Mouse (Mus musculus): Measurements from ENCODE around the gene 2310034G01Rik. TPM values are rescaled to one million over a fixed set of nuclear protein-coding genes. Genes with fewer than 3 reads are reported as not detected.

2310034G01Rik gene
- polyA plus RNA-seq, 1 experiment from 2014 or later: 1.3 TPM

DNA sequence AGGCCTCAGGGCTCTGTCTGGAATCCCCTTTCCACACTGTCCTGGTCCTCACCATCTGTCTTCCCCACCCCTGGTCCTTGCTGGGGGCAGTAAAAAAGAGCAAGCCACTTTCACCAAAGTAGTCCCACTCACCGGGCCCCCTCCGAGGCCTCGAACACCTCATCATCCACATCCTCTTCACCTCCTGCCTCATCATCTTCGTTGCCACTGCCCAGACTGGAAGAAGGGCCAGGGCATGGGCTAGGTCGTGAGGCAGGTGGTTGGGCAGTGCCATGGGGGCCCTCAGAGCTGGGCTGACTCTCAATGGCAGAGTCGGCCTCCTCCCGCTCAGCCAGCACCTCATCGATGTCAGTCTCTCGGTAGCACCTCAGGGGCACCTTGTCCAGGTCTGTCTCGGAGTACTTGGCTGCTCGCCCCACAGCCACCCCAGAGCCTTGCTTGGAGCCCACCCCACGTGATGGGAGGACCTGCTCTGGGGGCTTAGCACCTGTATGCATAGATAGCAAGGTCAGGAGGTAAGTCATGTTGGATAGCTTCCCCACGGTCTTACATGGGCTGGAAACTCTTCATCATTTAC lies 27.0 kb downstream of the 2310034G01Rik start:
- no peak for TF ChIP-seq CTCF (IDR thresholded peaks at IDR 0.05; ENCODE audit: low read depth)
- no peak for ATAC-seq
- no peak overlapping the region for H3K9ac ChIP-seq (ENCODE audit: low read depth, low read length)
- no peak overlapping the region for H3K4me2 ChIP-seq (replicated peaks; ENCODE audit: low read depth)
- no peak overlapping the region for H3K4me3 ChIP-seq (ENCODE audit: low read depth, low read length)
- no peaks in the 10 kb centered on the region for H3K36me3 ChIP-seq (ENCODE audit: control insufficient read depth, insufficient read depth)
- peaks cover 67% of the 10 kb centered on the region for H3K27me3 ChIP-seq (replicated peaks; ENCODE audit: control insufficient read depth, insufficient read depth, low read length)
- no peak overlapping the region for H3K27ac ChIP-seq (ENCODE audit: low read depth, low read length)
- WGBS: 77% methylated on average over 13 of the region's 13 CpGs
- no peaks in the 10 kb centered on the region for H3K9me3 ChIP-seq (ENCODE audit: control insufficient read depth)
- H3K4me1 ChIP-seq (replicated peaks; ENCODE audit: control insufficient read depth, insufficient read depth, low read length): peaks cover 8% of the 10 kb centered on the region; the same call in 1 of the 2 replicates

DNA sequence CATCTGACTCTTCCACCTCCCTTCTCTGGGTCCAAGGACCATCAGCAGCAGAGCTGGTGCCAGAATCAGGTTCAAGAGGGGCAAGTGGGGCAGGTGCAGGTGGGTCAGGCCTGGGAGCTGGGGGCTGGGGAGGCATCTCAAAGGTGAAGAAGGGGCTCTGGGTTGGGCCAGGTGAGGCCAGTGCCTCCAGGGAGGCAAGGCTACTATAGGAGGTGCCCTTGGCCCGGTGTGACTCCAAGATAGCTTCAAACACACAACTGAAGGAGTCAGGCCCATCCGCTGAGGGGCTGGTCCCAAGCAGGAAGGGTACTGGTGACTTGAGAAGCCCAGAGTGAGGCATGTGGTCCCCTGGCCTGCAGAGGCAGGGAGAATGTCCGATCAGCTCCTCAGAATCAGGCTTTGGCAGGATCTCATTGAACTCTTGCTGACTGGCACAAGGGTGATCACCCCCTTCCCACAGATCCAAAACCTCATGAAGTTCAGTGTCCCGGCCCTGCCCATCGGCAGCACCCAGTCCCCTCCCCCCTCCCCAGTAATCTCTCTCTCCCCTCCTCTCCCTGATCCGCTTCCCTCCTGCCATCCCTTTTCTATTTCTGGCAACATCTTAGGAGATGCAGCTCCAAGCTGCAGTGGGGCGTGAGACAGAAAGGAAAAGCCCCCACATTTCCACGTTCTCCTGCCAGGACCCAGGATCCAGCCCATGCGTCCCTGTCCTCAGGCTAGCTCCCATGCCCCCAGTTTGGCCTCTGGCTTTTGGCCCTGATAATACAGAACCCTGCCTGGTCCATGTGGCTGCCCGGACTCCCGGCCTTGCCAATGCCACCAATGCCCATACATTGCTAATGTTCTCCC lies 27.7 kb downstream of the 2310034G01Rik start:
- H3K36me3 ChIP-seq (ENCODE audit: control insufficient read depth, insufficient read depth): no peaks in the 10 kb centered on the region
- H3K4me1 ChIP-seq (replicated peaks; ENCODE audit: control insufficient read depth, insufficient read depth, low read length): 0 out of 2 replicates have a peak, but pooled peaks cover 3% of the 10 kb centered on the region
- no peaks in the 10 kb centered on the region for H3K9me3 ChIP-seq (ENCODE audit: control insufficient read depth)
- no peak overlapping the region for H3K9ac ChIP-seq (ENCODE audit: low read depth, low read length)
- WGBS: 58% methylated on average over 11 of the region's 11 CpGs
- H3K4me3 ChIP-seq (ENCODE audit: low read depth, low read length): no peak overlapping the region
- H3K27ac ChIP-seq (ENCODE audit: low read depth, low read length): no peak overlapping the region
- ATAC-seq: no peak
- TF ChIP-seq CTCF (IDR thresholded peaks at IDR 0.05; ENCODE audit: low read depth): no peak
- no peak overlapping the region for H3K4me2 ChIP-seq (replicated peaks; ENCODE audit: low read depth)
- peaks cover 73% of the 10 kb centered on the region for H3K27me3 ChIP-seq (replicated peaks; ENCODE audit: control insufficient read depth, insufficient read depth, low read length)

DNA sequence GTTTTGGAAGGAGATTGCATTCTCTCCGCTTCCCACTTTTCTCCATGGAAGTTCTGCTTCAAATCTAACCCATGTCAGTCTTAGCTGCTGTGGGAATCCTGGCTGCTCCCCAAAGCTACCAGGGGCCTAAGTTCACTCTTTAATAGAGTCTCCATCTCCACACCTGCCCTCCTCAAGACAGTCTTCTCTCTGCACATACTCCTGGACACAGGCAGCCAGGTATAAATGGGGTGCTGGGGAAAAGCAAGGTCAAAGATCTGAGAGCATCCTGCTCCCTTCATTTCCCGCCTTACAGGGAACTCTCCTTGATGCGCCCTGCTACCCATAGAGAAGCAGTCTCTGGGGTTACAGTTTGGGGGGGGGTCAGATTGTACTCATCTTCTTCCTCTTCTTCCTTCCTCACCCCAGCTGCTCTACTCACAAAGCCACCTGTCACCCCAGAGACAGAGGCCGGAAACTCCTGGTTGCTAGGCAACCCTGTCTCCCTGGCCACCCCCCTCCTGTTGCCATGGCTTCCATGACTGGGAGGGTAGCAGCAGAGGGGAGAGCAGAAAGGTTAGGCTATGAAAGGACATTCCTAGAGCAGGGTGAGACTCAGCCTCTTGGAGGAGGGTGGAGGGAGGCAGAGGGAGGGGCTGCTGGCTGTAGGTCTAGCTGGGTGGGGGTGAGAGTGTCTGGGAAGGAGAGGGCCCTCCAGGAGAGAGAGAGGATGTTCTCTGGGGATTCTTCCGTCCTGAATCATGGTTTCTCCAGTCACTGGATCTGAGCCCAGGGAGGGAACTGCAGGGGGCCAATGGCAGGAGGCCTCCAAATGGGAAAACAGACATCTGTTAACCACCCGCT lies 28.8 kb downstream of the 2310034G01Rik start:
- Histone ChIP-seq H3K9me3 (ENCODE audit: control insufficient read depth) (no peaks in the 10 kb centered on the region), H3K4me3 (ENCODE audit: low read depth, low read length) (no peak overlapping the region), H3K9ac (ENCODE audit: low read depth, low read length) (no peak overlapping the region), H3K27ac (ENCODE audit: low read depth, low read length) (no peak overlapping the region), H3K36me3 (ENCODE audit: control insufficient read depth, insufficient read depth) (no peaks in the 10 kb centered on the region), H3K4me2 (replicated peaks; ENCODE audit: low read depth) (no peak overlapping the region), H3K27me3 (replicated peaks; ENCODE audit: control insufficient read depth, insufficient read depth, low read length) (peaks cover 78% of the 10 kb centered on the region), H3K4me1 (replicated peaks; ENCODE audit: control insufficient read depth, insufficient read depth, low read length) (0 out of 2 replicates have a peak, but pooled peaks cover 3% of the 10 kb centered on the region)
- ATAC-seq: no peak
- WGBS: 35% methylated on average over 6 of the region's 6 CpGs
- TF ChIP-seq CTCF (IDR thresholded peaks at IDR 0.05; ENCODE audit: low read depth): no peak

DNA sequence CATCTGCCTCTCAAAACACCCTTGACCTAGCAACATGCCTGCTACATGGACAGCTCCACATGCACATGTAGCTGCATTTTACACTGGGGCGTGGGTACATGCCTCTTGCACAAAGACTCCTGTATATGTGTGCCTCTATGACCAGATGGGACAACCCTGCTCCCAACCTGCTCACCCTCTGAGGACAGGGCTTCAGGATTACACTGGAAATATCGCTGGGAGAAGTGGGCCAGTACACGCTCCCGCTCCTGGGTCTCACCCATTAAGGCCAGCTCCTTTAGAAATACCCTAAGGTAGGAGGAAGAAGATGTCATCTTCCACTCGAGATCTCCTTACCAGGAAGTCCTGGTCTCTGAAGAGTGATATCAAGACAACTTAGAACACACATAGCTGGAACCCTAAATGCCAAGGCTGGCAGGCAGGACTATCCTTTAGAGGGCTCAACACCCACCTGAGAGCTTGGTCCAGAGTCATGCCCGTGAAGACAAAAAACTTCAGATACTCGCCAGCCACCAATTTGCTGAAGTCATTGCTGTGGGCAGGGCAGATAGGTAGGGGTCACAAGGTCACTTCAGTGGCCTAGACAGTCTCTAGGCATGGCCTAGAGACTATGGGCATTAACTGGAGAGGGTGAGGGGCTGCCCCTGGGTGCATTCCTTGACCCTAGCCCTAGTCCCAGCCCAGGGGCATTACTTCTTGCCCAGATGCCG lies 29.9 kb downstream of the 2310034G01Rik start:
- Histone ChIP-seq H3K4me2 (replicated peaks; ENCODE audit: low read depth) (no peak overlapping the region), H3K4me3 (ENCODE audit: low read depth, low read length) (no peak overlapping the region), H3K27ac (ENCODE audit: low read depth, low read length) (no peak overlapping the region), H3K9me3 (ENCODE audit: control insufficient read depth) (no peaks in the 10 kb centered on the region), H3K27me3 (replicated peaks; ENCODE audit: control insufficient read depth, insufficient read depth, low read length) (peaks cover 75% of the 10 kb centered on the region), H3K4me1 (replicated peaks; ENCODE audit: control insufficient read depth, insufficient read depth, low read length) (0 out of 2 replicates have a peak, but pooled peaks cover 3% of the 10 kb centered on the region), H3K9ac (ENCODE audit: low read depth, low read length) (no peak overlapping the region), H3K36me3 (ENCODE audit: control insufficient read depth, insufficient read depth) (no peaks in the 10 kb centered on the region)
- no peak for ATAC-seq
- no peak for TF ChIP-seq CTCF (IDR thresholded peaks at IDR 0.05; ENCODE audit: low read depth)
- 78% methylated on average over 8 of the region's 8 CpGs for WGBS

DNA sequence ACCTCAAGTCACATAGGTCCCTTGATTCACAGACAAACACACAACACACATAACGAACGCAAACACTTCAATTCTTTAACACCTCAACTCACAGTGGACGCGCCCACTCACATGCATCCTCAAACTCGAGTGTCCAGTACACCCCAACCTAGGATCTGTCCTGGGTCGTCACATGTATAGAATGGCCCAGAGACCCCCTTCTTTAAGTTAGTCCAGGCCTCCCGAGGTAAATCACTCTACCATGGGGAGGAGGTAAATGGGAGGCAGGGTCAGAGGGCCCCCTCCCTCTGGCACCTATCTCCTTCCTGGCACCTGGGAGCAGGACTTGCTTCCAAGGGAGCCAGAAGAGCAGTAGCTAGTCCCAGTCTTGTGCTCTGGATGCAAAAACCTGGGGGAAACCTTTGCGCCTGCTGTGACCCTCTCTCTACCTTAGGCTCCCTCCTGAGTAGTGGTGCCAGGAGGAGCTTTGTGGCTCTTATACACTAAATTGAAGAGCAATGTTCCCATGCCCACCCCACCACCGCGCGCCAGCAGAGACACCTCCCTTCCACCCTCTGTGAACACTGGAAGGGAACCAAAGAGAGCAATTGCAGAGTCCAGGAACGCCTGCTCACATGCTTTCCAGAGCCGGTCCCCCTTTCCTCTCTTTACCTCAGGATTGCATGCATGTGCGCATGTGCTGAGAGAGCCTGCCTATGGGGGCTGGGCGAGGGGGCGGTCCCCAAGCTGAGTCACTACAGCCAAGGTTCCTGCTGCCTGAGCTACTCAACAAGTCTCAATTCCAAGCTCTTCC lies 31.3 kb downstream of the 2310034G01Rik start:
- no peaks in the 10 kb centered on the region for H3K9me3 ChIP-seq (ENCODE audit: control insufficient read depth)
- no peak for TF ChIP-seq CTCF (IDR thresholded peaks at IDR 0.05; ENCODE audit: low read depth)
- H3K4me3 ChIP-seq (ENCODE audit: low read depth, low read length): peak overlapping the region; percentile 7; the same call in 1 of the 2 replicates
- H3K4me1 ChIP-seq (replicated peaks; ENCODE audit: control insufficient read depth, insufficient read depth, low read length): 0 out of 2 replicates have a peak, but pooled peaks cover 3% of the 10 kb centered on the region
- no peak overlapping the region for H3K27ac ChIP-seq (ENCODE audit: low read depth, low read length)
- no peak for ATAC-seq
- H3K4me2 ChIP-seq (replicated peaks; ENCODE audit: low read depth): peak overlapping the region; percentile 66
- no peak overlapping the region for H3K9ac ChIP-seq (ENCODE audit: low read depth, low read length)
- 12% methylated on average over 16 of the region's 16 CpGs for WGBS
- peaks cover 69% of the 10 kb centered on the region for H3K27me3 ChIP-seq (replicated peaks; ENCODE audit: control insufficient read depth, insufficient read depth, low read length)
- no peaks in the 10 kb centered on the region for H3K36me3 ChIP-seq (ENCODE audit: control insufficient read depth, insufficient read depth)

Data from intestine, postnatal 0 days (tissue).